Mouse (Mus musculus) olfactory bulb, adult 2 months (tissue): ENCODE measurements around the gene Brk1. TPM values are rescaled to one million over a fixed set of nuclear protein-coding genes. Genes with fewer than 3 reads are reported as not detected.
A peak's percentile ranks its signal among the peaks of the same experiment; 100 is the strongest.

Experiments used
- H3K27ac ChIP-seq: fragments of 200-500 bp; 2 replicates; pipeline ENCODE4 v1.5.1; 2012; ENCODE audit warnings: low read depth, low read length; ENCODE audit not compliant: insufficient read depth
- H3K4me1 ChIP-seq: fragments of 200-500 bp; 2 replicates; pipeline ENCODE4 v1.6.1; 2012; ENCODE audit warnings: low read length; ENCODE audit not compliant: control insufficient read depth, insufficient read depth
- H3K4me3 ChIP-seq: fragments of 200-500 bp; 2 replicates; pipeline ENCODE4 v1.5.1; 2012; ENCODE audit warnings: mild to moderate bottlenecking, low read depth, low read length, moderate library complexity; ENCODE audit not compliant: insufficient read depth
- CTCF ChIP-seq: fragments of 200-500 bp; IDR thresholded peaks from 2 replicates; pipeline ENCODE4 v1.5.1; 2012; ENCODE audit warnings: low read depth, mild to moderate bottlenecking, low read length, moderate library complexity; ENCODE audit not compliant: insufficient read depth
- POLR2A ChIP-seq: fragments of 200-500 bp; IDR thresholded peaks from 2 replicates; pipeline ENCODE4 v1.6.1; 2012; ENCODE audit warnings: mild to moderate bottlenecking, low read depth, low read length, moderate library complexity; ENCODE audit not compliant: insufficient read depth
- WGBS: fragments of 180-500 bp; shearing (Covaris S2); methylation state at CpG from one replicate; pipeline ENCODE4 v1.1.7; 2018; 5-methylcytosine and 5-hydroxymethylcytosine counted together
- polyA plus RNA-seq: library from polyadenylated mRNA; stranded (reverse); fragments of >200 nt; gene quantifications from 2 replicates; pipeline ENCODE4 v1.2.4, GENCODE M21; 2012; ENCODE audit warnings: low replicate concordance; ENCODE audit not compliant: missing spikeins, insufficient read depth, insufficient read length

Gene Brk1
- polyA plus RNA-seq, 1 experiment, result not detected

- 85% methylated on average over 8 of the region's 8 CpGs for WGBS
- TF ChIP-seq CTCF (no peak), POLR2A (no peak)
- Histone ChIP-seq H3K4me1 (peaks cover 11% of the 10 kb centered on the region; the same call in 1 of the 2 replicates), H3K27ac (no peak overlapping the region), H3K4me3 (no peak overlapping the region)
Measured at GRCm38 (mm10) chr6:113654102-113654501, 49.5 kb downstream of the Brk1 start.

- WGBS, result 82% methylated on average over 16 of the region's 16 CpGs
- Histone ChIP-seq H3K4me3 (no peak overlapping the region), H3K4me1 (peaks cover 11% of the 10 kb centered on the region; the same call in 1 of the 2 replicates), H3K27ac (no peak overlapping the region)
- TF ChIP-seq POLR2A (no peak), CTCF (no peak)
Measured at GRCm38 (mm10) chr6:113654753-113655397, 50.3 kb downstream of the Brk1 start.

- 85% methylated on average over 3 of the region's 3 CpGs for WGBS
- Histone ChIP-seq H3K27ac (no peak overlapping the region), H3K4me3 (no peak overlapping the region), H3K4me1 (peaks cover 12% of the 10 kb centered on the region)
- TF ChIP-seq POLR2A (no peak), CTCF (no peak)
Measured at GRCm38 (mm10) chr6:113655475-113655874, 50.9 kb downstream of the Brk1 start.

GRCm38 (mm10) chr6:113656847-113657246 is 52.3 kb downstream of the Brk1 start:
- TF ChIP-seq CTCF (no peak), POLR2A (no peak)
- peaks cover 23% of the 10 kb centered on the region for H3K4me1 ChIP-seq
- 62% methylated on average over 6 of the region's 6 CpGs for WGBS
- H3K4me3 ChIP-seq, result no peak overlapping the region
- H3K27ac ChIP-seq, result peak overlapping the region; percentile 47; the same call in 1 of the 2 replicates

GRCm38 (mm10) chr6:113658226-113658625 is 53.7 kb downstream of the Brk1 start:
- H3K4me1 ChIP-seq, result peaks cover 25% of the 10 kb centered on the region
- no peak overlapping the region for H3K4me3 ChIP-seq
- TF ChIP-seq CTCF (no peak), POLR2A (no peak)
- no peak overlapping the region for H3K27ac ChIP-seq
- WGBS, result 42% methylated on average over 3 of the region's 3 CpGs

- H3K27ac ChIP-seq, result peak overlapping the region; percentile 50
- 43% methylated on average over 8 of the region's 8 CpGs for WGBS
Measured at GRCm38 (mm10) chr6:113659648-113660491, 55.3 kb downstream of the Brk1 start.

GRCm38 (mm10) chr6:113660492-113661352 is 56.1 kb downstream of the Brk1 start:
- peak overlapping the region; percentile 50; the same call in 1 of the 2 replicates for H3K27ac ChIP-seq

More at GRCm38 (mm10) chr6:113659648-113660491, 55.3 kb downstream of the Brk1 start:
- Histone ChIP-seq H3K4me3 (no peak overlapping the region), H3K4me1 (peaks cover 24% of the 10 kb centered on the region)
- no peak for TF ChIP-seq POLR2A
- TF ChIP-seq CTCF, result no peak

GRCm38 (mm10) chr6:113661353-113662241 is 57.0 kb downstream of the Brk1 start:
- H3K4me3 ChIP-seq, result no peak overlapping the region
- H3K27ac ChIP-seq, result no peak overlapping the region
- TF ChIP-seq CTCF (no peak), POLR2A (no peak)
- 67% methylated on average over 12 of the region's 12 CpGs for WGBS
- H3K4me1 ChIP-seq, result peaks cover 20% of the 10 kb centered on the region

More at GRCm38 (mm10) chr6:113660492-113661352, 56.1 kb downstream of the Brk1 start:
- peaks cover 20% of the 10 kb centered on the region for H3K4me1 ChIP-seq
- TF ChIP-seq CTCF, result no peak
- no peak for TF ChIP-seq POLR2A
- no peak overlapping the region for H3K4me3 ChIP-seq
- WGBS, result 61% methylated on average over 14 of the region's 14 CpGs
